Mouse (Mus musculus): Measurements from ENCODE around the gene Pgghg. TPM values are rescaled to one million over a fixed set of nuclear protein-coding genes. Genes with fewer than 3 reads are reported as not detected.
"Not testable (repeated sequence)": the region's sequence is repeated elsewhere in the genome, so short reads cannot be mapped to it uniquely, and the experiment has no call there.

The Pgghg gene
- polyA plus RNA-seq, 1 experiment from 2014 or later, result 29.2 TPM

- Histone ChIP-seq H3K9ac (ENCODE audit: low read length) (peak overlapping the region; percentile 44), H3K36me3 (ENCODE audit: control insufficient read depth, insufficient read depth, low read length) (no peaks in the 10 kb centered on the region), H3K4me2 (ENCODE audit: low read length) (peak overlapping the region; percentile 50), H3K4me1 (replicated peaks; ENCODE audit: control insufficient read depth, insufficient read depth, low read length) (peaks cover 21% of the 10 kb centered on the region), H3K27ac (ENCODE audit: low read depth) (peak overlapping the region; percentile 80), H3K4me3 (ENCODE audit: low read depth, low read length) (peak overlapping the region; percentile 28), H3K9me3 (ENCODE audit: control insufficient read depth, low read length) (no peaks in the 10 kb centered on the region), H3K27me3 (replicated peaks; ENCODE audit: control insufficient read depth, insufficient read depth, low read length) (no peaks in the 10 kb centered on the region)
- ATAC-seq (replicated peaks; ENCODE audit: low FRiP score, low TSS enrichment, low read depth), result peak; percentile 22; the same call in 1 of the 2 replicates
- peak; percentile 63 for DNase-seq (ENCODE audit: low spot score)
- WGBS, result 6% methylated on average over 14 of the region's 14 CpGs
These were observed 26.8 kb downstream of the Pgghg start for GRCm38 (mm10) chr7:140967862-140968591.

- H3K9me3 ChIP-seq (ENCODE audit: control insufficient read depth, low read length); H3K9ac ChIP-seq (ENCODE audit: low read length); H3K36me3 ChIP-seq (ENCODE audit: control insufficient read depth, insufficient read depth, low read length); DNase-seq (ENCODE audit: low spot score); H3K27me3 ChIP-seq (replicated peaks; ENCODE audit: control insufficient read depth, insufficient read depth, low read length); ATAC-seq (replicated peaks; ENCODE audit: low FRiP score, low TSS enrichment, low read depth): not testable (repeated sequence)
- Histone ChIP-seq H3K27ac (ENCODE audit: low read depth) (0 out of 2 replicates have a peak overlapping the region, but pooled peaks have one; percentile 80), H3K4me1 (replicated peaks; ENCODE audit: control insufficient read depth, insufficient read depth, low read length) (peaks cover 27% of the 10 kb centered on the region), H3K4me3 (ENCODE audit: low read depth, low read length) (peak overlapping the region; percentile 28), H3K4me2 (ENCODE audit: low read length) (peak overlapping the region; percentile 50)
- WGBS, result 21% methylated on average over 3 of the region's 3 CpGs
These were observed 27.5 kb downstream of the Pgghg start for GRCm38 (mm10) chr7:140968710-140969109.

- 0 out of 2 replicates have a peak, but pooled peaks have one; percentile 9 for ATAC-seq (replicated peaks; ENCODE audit: low FRiP score, low TSS enrichment, low read depth)
- Histone ChIP-seq H3K27me3 (replicated peaks; ENCODE audit: control insufficient read depth, insufficient read depth, low read length) (no peaks in the 10 kb centered on the region), H3K27ac (ENCODE audit: low read depth) (peak overlapping the region; percentile 89), H3K36me3 (ENCODE audit: control insufficient read depth, insufficient read depth, low read length) (no peaks in the 10 kb centered on the region), H3K9me3 (ENCODE audit: control insufficient read depth, low read length) (no peaks in the 10 kb centered on the region), H3K4me2 (ENCODE audit: low read length) (no peak overlapping the region), H3K4me1 (replicated peaks; ENCODE audit: control insufficient read depth, insufficient read depth, low read length) (peaks cover 42% of the 10 kb centered on the region), H3K9ac (ENCODE audit: low read length) (no peak overlapping the region), H3K4me3 (ENCODE audit: low read depth, low read length) (no peak overlapping the region)
- DNase-seq (ENCODE audit: low spot score), result no peak
- WGBS, result 26% methylated on average over 7 of the region's 7 CpGs
These were observed 29.7 kb downstream of the Pgghg start for GRCm38 (mm10) chr7:140970931-140971330.

- Histone ChIP-seq H3K4me2 (ENCODE audit: low read length) (no peak overlapping the region), H3K27ac (ENCODE audit: low read depth) (peak overlapping the region; percentile 89), H3K4me3 (ENCODE audit: low read depth, low read length) (no peak overlapping the region), H3K9me3 (ENCODE audit: control insufficient read depth, low read length) (no peaks in the 10 kb centered on the region), H3K4me1 (replicated peaks; ENCODE audit: control insufficient read depth, insufficient read depth, low read length) (peaks cover 42% of the 10 kb centered on the region), H3K36me3 (ENCODE audit: control insufficient read depth, insufficient read depth, low read length) (no peaks in the 10 kb centered on the region), H3K9ac (ENCODE audit: low read length) (no peak overlapping the region), H3K27me3 (replicated peaks; ENCODE audit: control insufficient read depth, insufficient read depth, low read length) (no peaks in the 10 kb centered on the region)
- 31% methylated on average over 8 of the region's 8 CpGs for WGBS
- DNase-seq (ENCODE audit: low spot score) (no peak), ATAC-seq (replicated peaks; ENCODE audit: low FRiP score, low TSS enrichment, low read depth) (peak; percentile 82)
These were observed 30.4 kb downstream of the Pgghg start for GRCm38 (mm10) chr7:140971479-140972171.

- 32% methylated on average over 14 of the region's 14 CpGs for WGBS
- Histone ChIP-seq H3K4me2 (ENCODE audit: low read length) (no peak overlapping the region), H3K27me3 (replicated peaks; ENCODE audit: control insufficient read depth, insufficient read depth, low read length) (no peaks in the 10 kb centered on the region), H3K4me3 (ENCODE audit: low read depth, low read length) (no peak overlapping the region), H3K27ac (ENCODE audit: low read depth) (peak overlapping the region; percentile 77), H3K9me3 (ENCODE audit: control insufficient read depth, low read length) (no peaks in the 10 kb centered on the region), H3K36me3 (ENCODE audit: control insufficient read depth, insufficient read depth, low read length) (no peaks in the 10 kb centered on the region), H3K9ac (ENCODE audit: low read length) (no peak overlapping the region), H3K4me1 (replicated peaks; ENCODE audit: control insufficient read depth, insufficient read depth, low read length) (peaks cover 36% of the 10 kb centered on the region)
- DNase-seq (ENCODE audit: low spot score) (no peak), ATAC-seq (replicated peaks; ENCODE audit: low FRiP score, low TSS enrichment, low read depth) (no peak)
These were observed 32.4 kb downstream of the Pgghg start for GRCm38 (mm10) chr7:140973396-140974165.

GRCm38 (mm10) chr7:140974940-140975339, 33.7 kb downstream of the Pgghg start:
- peak overlapping the region; percentile 82 for H3K27ac ChIP-seq (ENCODE audit: low read depth)
- no peak overlapping the region for H3K4me3 ChIP-seq (ENCODE audit: low read depth, low read length)
- 17% methylated on average over 9 of the region's 9 CpGs for WGBS

GRCm38 (mm10) chr7:140975465-140975864, 34.3 kb downstream of the Pgghg start:
- Histone ChIP-seq H3K9ac (ENCODE audit: low read length) (no peak overlapping the region), H3K4me1 (replicated peaks; ENCODE audit: control insufficient read depth, insufficient read depth, low read length) (peaks cover 34% of the 10 kb centered on the region), H3K27me3 (replicated peaks; ENCODE audit: control insufficient read depth, insufficient read depth, low read length) (no peaks in the 10 kb centered on the region), H3K4me2 (ENCODE audit: low read length) (no peak overlapping the region), H3K9me3 (ENCODE audit: control insufficient read depth, low read length) (no peaks in the 10 kb centered on the region), H3K4me3 (ENCODE audit: low read depth, low read length) (no peak overlapping the region), H3K27ac (ENCODE audit: low read depth) (peak overlapping the region; percentile 82; the same call in 1 of the 2 replicates), H3K36me3 (ENCODE audit: control insufficient read depth, insufficient read depth, low read length) (no peaks in the 10 kb centered on the region)
- ATAC-seq (replicated peaks; ENCODE audit: low FRiP score, low TSS enrichment, low read depth) (no peak), DNase-seq (ENCODE audit: low spot score) (no peak)
- 23% methylated on average over 3 of the region's 3 CpGs for WGBS

More at GRCm38 (mm10) chr7:140974940-140975339, 33.7 kb downstream of the Pgghg start:
- no peaks in the 10 kb centered on the region for H3K36me3 ChIP-seq (ENCODE audit: control insufficient read depth, insufficient read depth, low read length)
- DNase-seq (ENCODE audit: low spot score) (no peak), ATAC-seq (replicated peaks; ENCODE audit: low FRiP score, low TSS enrichment, low read depth) (no peak)
- H3K9ac ChIP-seq (ENCODE audit: low read length), result no peak overlapping the region
- H3K9me3 ChIP-seq (ENCODE audit: control insufficient read depth, low read length), result no peaks in the 10 kb centered on the region
- peaks cover 36% of the 10 kb centered on the region for H3K4me1 ChIP-seq (replicated peaks; ENCODE audit: control insufficient read depth, insufficient read depth, low read length)
- no peak overlapping the region for H3K4me2 ChIP-seq (ENCODE audit: low read length)
- no peaks in the 10 kb centered on the region for H3K27me3 ChIP-seq (replicated peaks; ENCODE audit: control insufficient read depth, insufficient read depth, low read length)

- not testable (repeated sequence) for H3K27me3 ChIP-seq (replicated peaks; ENCODE audit: control insufficient read depth, insufficient read depth, low read length); H3K36me3 ChIP-seq (ENCODE audit: control insufficient read depth, insufficient read depth, low read length); H3K4me2 ChIP-seq (ENCODE audit: low read length); ATAC-seq (replicated peaks; ENCODE audit: low FRiP score, low TSS enrichment, low read depth); H3K27ac ChIP-seq (ENCODE audit: low read depth); H3K9me3 ChIP-seq (ENCODE audit: control insufficient read depth, low read length); H3K4me3 ChIP-seq (ENCODE audit: low read depth, low read length); H3K9ac ChIP-seq (ENCODE audit: low read length); DNase-seq (ENCODE audit: low spot score)
- WGBS, result 92% methylated on average over 9 of the region's 9 CpGs
- H3K4me1 ChIP-seq (replicated peaks; ENCODE audit: control insufficient read depth, insufficient read depth, low read length), result peaks cover 22% of the 10 kb centered on the region
These were observed 35.5 kb downstream of the Pgghg start for GRCm38 (mm10) chr7:140976720-140977119.

Data from intestine, embryonic 14.5 days (tissue).